Mouse (Mus musculus) telencephalon, adult 2 months (tissue): Measurements from ENCODE around the gene Tnfsf15.

Source experiments
- DNase-seq: peaks from one replicate; pipeline ENCODE4 v3.0.0-alpha.2; 2011; ENCODE audit warnings: low read depth, low spot score

The Tnfsf15 gene

GRCm38 (mm10) chr4:63742101-63742500 is 2.8 kb downstream of the Tnfsf15 start:
- no peak for DNase-seq

GRCm38 (mm10) chr4:63740761-63741160 is 4.2 kb downstream of the Tnfsf15 start:
- no peak for DNase-seq

GRCm38 (mm10) chr4:63740001-63740400 is 4.9 kb downstream of the Tnfsf15 start:
- no peak for DNase-seq

GRCm38 (mm10) chr4:63739524-63739923 is 5.4 kb downstream of the Tnfsf15 start:
- DNase-seq: no peak

GRCm38 (mm10) chr4:63738364-63738997 is 6.4 kb downstream of the Tnfsf15 start:
- DNase-seq: no peak

GRCm38 (mm10) chr4:63731299-63731698 is 13.6 kb downstream of the Tnfsf15 start:
- DNase-seq: no peak

GRCm38 (mm10) chr4:63726727-63727126 is 18.2 kb downstream of the Tnfsf15 start:
- DNase-seq: no peak

- no peak for DNase-seq
Measured at GRCm38 (mm10) chr4:63725981-63726380, 18.9 kb downstream of the Tnfsf15 start.

GRCm38 (mm10) chr4:63717922-63718643 is 26.8 kb downstream of the Tnfsf15 start:
- DNase-seq: no peak

GRCm38 (mm10) chr4:63711886-63712285 is 33.0 kb downstream of the Tnfsf15 start:
- DNase-seq: no peak

GRCm38 (mm10) chr4:63710431-63711220 is 34.3 kb downstream of the Tnfsf15 start:
- no peak for DNase-seq

GRCm38 (mm10) chr4:63706279-63706971 is 38.5 kb downstream of the Tnfsf15 start:
- DNase-seq: no peak

GRCm38 (mm10) chr4:63704232-63704631 is 40.7 kb downstream of the Tnfsf15 start:
- no peak for DNase-seq

- no peak for DNase-seq
Measured at GRCm38 (mm10) chr4:63703686-63704085, 41.2 kb downstream of the Tnfsf15 start.

- DNase-seq: no peak
Measured at GRCm38 (mm10) chr4:63702006-63702704, 42.8 kb downstream of the Tnfsf15 start.

- no peak for DNase-seq
Measured at GRCm38 (mm10) chr4:63699749-63700148, 45.2 kb downstream of the Tnfsf15 start.

GRCm38 (mm10) chr4:63696921-63697320 is 48.0 kb downstream of the Tnfsf15 start:
- no peak for DNase-seq

GRCm38 (mm10) chr4:63692351-63692750 is 52.6 kb downstream of the Tnfsf15 start:
- no peak for DNase-seq

GRCm38 (mm10) chr4:63687429-63687828 is 57.5 kb downstream of the Tnfsf15 start:
- DNase-seq: no peak

GRCm38 (mm10) chr4:63686157-63686556 is 58.8 kb downstream of the Tnfsf15 start:
- no peak for DNase-seq

GRCm38 (mm10) chr4:63685253-63685525 is 59.7 kb downstream of the Tnfsf15 start:
- DNase-seq: no peak
